Mouse (Mus musculus): Measurements from ENCODE around the gene Olfr770. TPM values are rescaled to one million over a fixed set of nuclear protein-coding genes. Genes with fewer than 3 reads are reported as not detected.

Olfr770 gene
- total RNA-seq (2023; ENCODE audit: inconsistent age), result not detected in 4 replicates

DNA sequence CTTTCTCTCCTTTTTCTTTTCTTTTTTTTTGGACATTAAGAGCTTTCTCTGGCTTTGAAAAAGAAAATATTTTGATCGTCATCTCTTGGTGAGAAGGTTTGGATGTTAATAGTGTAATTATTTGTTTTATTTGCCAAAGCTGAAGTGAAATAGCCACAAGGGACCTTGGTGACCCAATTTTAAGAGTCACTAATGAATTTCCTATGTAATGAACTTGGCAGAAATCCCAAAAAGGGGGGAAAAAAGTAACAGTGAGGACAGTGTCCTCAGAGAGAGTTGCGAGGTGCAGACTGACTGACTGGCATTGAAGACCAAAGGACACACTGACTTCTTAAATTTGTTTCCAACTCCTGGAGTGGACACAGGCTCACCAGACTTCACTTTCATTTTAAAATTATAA, at the start of gene Olfr770:
Gene Olfr770, minus strand, starts transcription at position 101 of the 400 bp plus-strand sequence.

GRCm38 (mm10) chr10:129187319-129187718, 48.5 kb upstream of the Olfr770 start, which contains the start of gene Olfr773:
Gene Olfr773, minus strand, starts transcription at chr10:129187419.

GRCm38 (mm10) chr10:129177821-129178220, 39.0 kb upstream of the Olfr770 start, which contains the start of gene Olfr772:
Gene Olfr772, minus strand, starts transcription at chr10:129177921.

GRCm38 (mm10) chr10:129164651-129165050, 25.9 kb upstream of the Olfr770 start, which contains the start of gene Olfr771:
Gene Olfr771, minus strand, starts transcription at chr10:129164751.

DNA sequence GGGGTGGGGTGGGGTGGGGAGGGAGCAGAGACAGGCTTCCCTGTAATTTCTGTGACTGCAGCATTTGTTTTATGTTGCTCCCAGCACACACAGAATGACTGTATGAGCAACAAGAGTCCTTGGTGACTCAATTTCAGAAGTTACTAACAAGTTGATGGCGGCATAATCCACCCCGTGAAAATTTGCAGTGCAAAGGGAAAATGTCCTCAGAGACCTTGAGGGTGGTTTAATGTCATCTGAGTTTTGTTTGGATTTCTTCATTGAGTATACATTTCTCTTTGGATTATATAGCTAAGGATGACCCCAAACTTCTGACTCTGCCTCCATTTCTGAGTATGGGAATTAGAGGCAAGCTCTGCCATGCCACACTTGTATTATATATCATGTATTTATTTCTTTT, 21.0 kb downstream of the Olfr770 start, which contains the start of gene Olfr769:
Gene Olfr769, minus strand, starts transcription at position 101 of the 400 bp plus-strand sequence.

GRCm38 (mm10) chr10:129099275-129099674, 39.5 kb downstream of the Olfr770 start, which contains the start of gene Olfr768:
Gene Olfr768, minus strand, starts transcription at chr10:129099375.

DNA sequence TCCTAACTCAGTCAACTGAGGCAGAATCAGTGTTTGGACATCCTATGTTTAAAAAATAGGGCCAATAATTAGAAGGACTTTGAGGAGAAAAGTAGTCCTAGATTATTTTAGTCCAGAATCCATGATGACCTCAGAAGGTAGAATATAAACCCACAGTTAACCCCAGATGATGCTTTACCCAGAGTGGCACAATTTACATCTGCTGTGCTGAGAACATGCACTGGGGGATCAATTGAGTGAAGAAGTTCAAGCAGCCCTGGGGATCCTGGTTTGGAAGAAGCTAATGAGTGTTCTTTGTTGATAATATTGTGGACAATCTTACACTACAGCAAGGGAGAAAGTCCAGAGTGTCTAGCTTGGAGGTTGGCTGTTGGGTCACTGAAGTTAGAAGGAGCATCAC, 56.0 kb downstream of the Olfr770 start, which contains the start of gene Olfr767:
Gene Olfr767, minus strand, starts transcription at position 101 of the 400 bp plus-strand sequence.

Other genes starting within 250 kb of the Olfr770 start
- 44.2 to 51.2 TPM (median 46.3 TPM) in 4 replicates for gene Gdf11, start 247.3 kb downstream of the Olfr770 start, total RNA-seq (2023; ENCODE audit: inconsistent age)
- gene Cd63, start 238.0 kb downstream of the Olfr770 start, total RNA-seq (2023; ENCODE audit: inconsistent age), result 0.69 to 1.4 TPM (median 0.78 TPM) in 4 replicates
- gene Rdh5, start 216.1 kb downstream of the Olfr770 start, total RNA-seq (2023; ENCODE audit: inconsistent age), result 3.0 to 10.6 TPM (median 5.9 TPM) in 4 replicates
- 63.6 to 81.0 TPM (median 80.3 TPM) in 4 replicates for gene Bloc1s1, start 215.0 kb downstream of the Olfr770 start, total RNA-seq (2023; ENCODE audit: inconsistent age)
- not detected in 4 replicates for gene Itga7, start 205.2 kb downstream of the Olfr770 start, total RNA-seq (2023; ENCODE audit: inconsistent age)
- gene Mettl7b, start 178.0 kb downstream of the Olfr770 start, total RNA-seq (2023; ENCODE audit: inconsistent age), result not detected in 4 replicates
- gene Olfr9, start 149.6 kb downstream of the Olfr770 start, total RNA-seq (2023; ENCODE audit: inconsistent age), result not detected in 4 replicates
- gene Olfr763, start 128.2 kb downstream of the Olfr770 start, total RNA-seq (2023; ENCODE audit: inconsistent age), result not detected in 4 replicates
- not detected in 4 replicates for gene Olfr764-ps1, start 99.1 kb downstream of the Olfr770 start, total RNA-seq (2023; ENCODE audit: inconsistent age)
- not detected in 4 replicates for gene Olfr765, start 89.0 kb downstream of the Olfr770 start, total RNA-seq (2023; ENCODE audit: inconsistent age)
- gene Olfr766-ps1, start 70.0 kb downstream of the Olfr770 start, total RNA-seq (2023; ENCODE audit: inconsistent age), result not detected in 4 replicates
- not detected in 4 replicates for gene Olfr767, start 56.1 kb downstream of the Olfr770 start, total RNA-seq (2023; ENCODE audit: inconsistent age)
- gene Olfr768, start 39.6 kb downstream of the Olfr770 start, total RNA-seq (2023; ENCODE audit: inconsistent age), result not detected in 4 replicates
- not detected in 4 replicates for gene Olfr769, start 21.1 kb downstream of the Olfr770 start, total RNA-seq (2023; ENCODE audit: inconsistent age)
- not detected in 4 replicates for gene Olfr771, start 25.8 kb upstream of the Olfr770 start, total RNA-seq (2023; ENCODE audit: inconsistent age)
- not detected in 4 replicates for gene Olfr772, start 38.9 kb upstream of the Olfr770 start, total RNA-seq (2023; ENCODE audit: inconsistent age)
- not detected in 4 replicates for gene Olfr773, start 48.4 kb upstream of the Olfr770 start, total RNA-seq (2023; ENCODE audit: inconsistent age)
- not detected in 4 replicates for gene Olfr774, start 97.2 kb upstream of the Olfr770 start, total RNA-seq (2023; ENCODE audit: inconsistent age)
- 0.24 TPM in 1 of 4 replicates, not detected in the others for gene Olfr775, start 109.4 kb upstream of the Olfr770 start, total RNA-seq (2023; ENCODE audit: inconsistent age)
- gene Olfr776, start 120.1 kb upstream of the Olfr770 start, total RNA-seq (2023; ENCODE audit: inconsistent age), result not detected in 4 replicates
- not detected in 4 replicates for gene Olfr777, start 132.5 kb upstream of the Olfr770 start, total RNA-seq (2023; ENCODE audit: inconsistent age)
- gene Olfr780, start 179.1 kb upstream of the Olfr770 start, total RNA-seq (2023; ENCODE audit: inconsistent age), result not detected in 4 replicates
- not detected in 4 replicates for gene Olfr781, start 189.9 kb upstream of the Olfr770 start, total RNA-seq (2023; ENCODE audit: inconsistent age)
- gene Olfr782, start 209.9 kb upstream of the Olfr770 start, total RNA-seq (2023; ENCODE audit: inconsistent age), result not detected in 4 replicates
- 0.15 to 0.16 TPM in 2 of 4 replicates, not detected in the others for gene Olfr784, start 245.1 kb upstream of the Olfr770 start, total RNA-seq (2023; ENCODE audit: inconsistent age)